Mouse (Mus musculus): Measurements from ENCODE around the gene Hapln3. TPM values are rescaled to one million over a fixed set of nuclear protein-coding genes. Genes with fewer than 3 reads are reported as not detected.

The Hapln3 gene
- not detected in 3 replicates for total RNA-seq (2017)

- no peak for ATAC-seq (replicated peaks; ENCODE audit: insufficient number of reproducible peaks, low FRiP score, low TSS enrichment, poor library complexity, severe bottlenecking)
Measured at GRCm38 (mm10) chr7:79130843-79131444, at the start of gene Hapln3. TSS of gene Hapln3 (minus strand) at chr7:79131018.

GRCm38 (mm10) chr7:79173800-79174199 is 43.0 kb upstream of the Hapln3 start:
- ATAC-seq (replicated peaks; ENCODE audit: insufficient number of reproducible peaks, low FRiP score, low TSS enrichment, poor library complexity, severe bottlenecking): no peak

- no peak for ATAC-seq (replicated peaks; ENCODE audit: insufficient number of reproducible peaks, low FRiP score, low TSS enrichment, poor library complexity, severe bottlenecking)
Measured at GRCm38 (mm10) chr7:79171782-79172181, 41.0 kb upstream of the Hapln3 start.

GRCm38 (mm10) chr7:79167006-79167562 is 36.3 kb upstream of the Hapln3 start:
- no peak for ATAC-seq (replicated peaks; ENCODE audit: insufficient number of reproducible peaks, low FRiP score, low TSS enrichment, poor library complexity, severe bottlenecking)

- ATAC-seq (replicated peaks; ENCODE audit: insufficient number of reproducible peaks, low FRiP score, low TSS enrichment, poor library complexity, severe bottlenecking): no peak
Measured at GRCm38 (mm10) chr7:79159406-79159805, 28.6 kb upstream of the Hapln3 start.

GRCm38 (mm10) chr7:79149522-79149921 is 18.7 kb upstream of the Hapln3 start:
- no peak for ATAC-seq (replicated peaks; ENCODE audit: insufficient number of reproducible peaks, low FRiP score, low TSS enrichment, poor library complexity, severe bottlenecking)

GRCm38 (mm10) chr7:79148711-79149266 is 18.0 kb upstream of the Hapln3 start, which contains the start of gene Mfge8:
TSS of gene Mfge8 (minus strand) at chr7:79149060.
- peak; percentile 86 for ATAC-seq (replicated peaks; ENCODE audit: insufficient number of reproducible peaks, low FRiP score, low TSS enrichment, poor library complexity, severe bottlenecking)

GRCm38 (mm10) chr7:79147931-79148653 is 17.3 kb upstream of the Hapln3 start:
- ATAC-seq (replicated peaks; ENCODE audit: insufficient number of reproducible peaks, low FRiP score, low TSS enrichment, poor library complexity, severe bottlenecking): no peak

- ATAC-seq (replicated peaks; ENCODE audit: insufficient number of reproducible peaks, low FRiP score, low TSS enrichment, poor library complexity, severe bottlenecking): no peak
Measured at GRCm38 (mm10) chr7:79147011-79147837, 16.4 kb upstream of the Hapln3 start.

GRCm38 (mm10) chr7:79140897-79141296 is 10.1 kb upstream of the Hapln3 start:
- no peak for ATAC-seq (replicated peaks; ENCODE audit: insufficient number of reproducible peaks, low FRiP score, low TSS enrichment, poor library complexity, severe bottlenecking)

GRCm38 (mm10) chr7:79139891-79140591 is 9.2 kb upstream of the Hapln3 start:
- no peak for ATAC-seq (replicated peaks; ENCODE audit: insufficient number of reproducible peaks, low FRiP score, low TSS enrichment, poor library complexity, severe bottlenecking)

GRCm38 (mm10) chr7:79139328-79139824 is 8.6 kb upstream of the Hapln3 start:
- ATAC-seq (replicated peaks; ENCODE audit: insufficient number of reproducible peaks, low FRiP score, low TSS enrichment, poor library complexity, severe bottlenecking): no peak

- no peak for ATAC-seq (replicated peaks; ENCODE audit: insufficient number of reproducible peaks, low FRiP score, low TSS enrichment, poor library complexity, severe bottlenecking)
Measured at GRCm38 (mm10) chr7:79133391-79133790, 2.6 kb upstream of the Hapln3 start.

GRCm38 (mm10) chr7:79130385-79130784 is 433 bp downstream of the Hapln3 start:
- ATAC-seq (replicated peaks; ENCODE audit: insufficient number of reproducible peaks, low FRiP score, low TSS enrichment, poor library complexity, severe bottlenecking): no peak

- no peak for ATAC-seq (replicated peaks; ENCODE audit: insufficient number of reproducible peaks, low FRiP score, low TSS enrichment, poor library complexity, severe bottlenecking)
Measured at GRCm38 (mm10) chr7:79129883-79130282, 935 bp downstream of the Hapln3 start.

- no peak for ATAC-seq (replicated peaks; ENCODE audit: insufficient number of reproducible peaks, low FRiP score, low TSS enrichment, poor library complexity, severe bottlenecking)
Measured at GRCm38 (mm10) chr7:79123465-79123864, 7.4 kb downstream of the Hapln3 start.

GRCm38 (mm10) chr7:79113848-79114247 is 17.0 kb downstream of the Hapln3 start:
- no peak for ATAC-seq (replicated peaks; ENCODE audit: insufficient number of reproducible peaks, low FRiP score, low TSS enrichment, poor library complexity, severe bottlenecking)

GRCm38 (mm10) chr7:79096492-79096891 is 34.3 kb downstream of the Hapln3 start:
- no peak for ATAC-seq (replicated peaks; ENCODE audit: insufficient number of reproducible peaks, low FRiP score, low TSS enrichment, poor library complexity, severe bottlenecking)
